In genomic region chr8:66430639-66431038, GRCm38 (mm10) we compare ENCODE assay signal across 21 mouse cellular contexts.
"Had no signal": no experiment of that assay in that cellular context is flagged by ENCODE, and none has a peak within 500 bp of the region (broad histone marks: within the 10 kb centered on the region; RNA-seq: fewer than 3 reads in every experiment).

No protein-coding gene starts in this region.

- H3K4me1 ChIP-seq: midbrain, embryonic 10.5 days; midbrain, embryonic 12.5 days; neural tube, embryonic 13.5 days; neural tube, embryonic 15.5 days; stomach, embryonic 15.5 days had no signal

- H3K27me3 ChIP-seq: midbrain, embryonic 12.5 days; neural tube, embryonic 13.5 days; neural tube, embryonic 15.5 days; stomach, embryonic 15.5 days had no signal

- H3K9me3 ChIP-seq: midbrain, embryonic 10.5 days; midbrain, embryonic 12.5 days; neural tube, embryonic 13.5 days; neural tube, embryonic 15.5 days; stomach, embryonic 15.5 days had no signal

- DNase-seq: lung, adult 18-20 months; lung, embryonic 14.5 days; lung, postnatal 10 days; lung, postnatal 4 days; midbrain, embryonic 14.5 days; right cerebral cortex, adult 18-20 months; right cerebral cortex, postnatal 25 days; right cerebral cortex, postnatal 4 days; spleen, adult 18-20 months; thymus, adult 2 months; thymus, postnatal 25 days; thymus, postnatal 4 days had no signal

- H3K9ac ChIP-seq: liver, embryonic 14.5 days; lung, embryonic 14.5 days; midbrain, embryonic 12.5 days; neural tube, embryonic 13.5 days; neural tube, embryonic 15.5 days; stomach, embryonic 15.5 days had no signal

- H3K4me3 ChIP-seq: midbrain, embryonic 10.5 days; midbrain, embryonic 12.5 days; myocyte; neural tube, embryonic 13.5 days; neural tube, embryonic 15.5 days; stomach, embryonic 15.5 days had no signal

- H3K27ac ChIP-seq: liver, embryonic 14.5 days; midbrain, embryonic 10.5 days; midbrain, embryonic 12.5 days; neural tube, embryonic 13.5 days; neural tube, embryonic 15.5 days; stomach, embryonic 15.5 days; stomach, postnatal 0 days had no signal

- H3K36me3 ChIP-seq: midbrain, embryonic 10.5 days; midbrain, embryonic 12.5 days; neural tube, embryonic 13.5 days; neural tube, embryonic 15.5 days; stomach, embryonic 15.5 days had no signal

- ATAC-seq: midbrain, embryonic 16.5 days had no signal

- H3K4me2 ChIP-seq: lung, embryonic 14.5 days; midbrain, embryonic 12.5 days; neural tube, embryonic 13.5 days; neural tube, embryonic 15.5 days; stomach, embryonic 15.5 days had no signal
